8 mouse cellular contexts compared by ENCODE assay signal in the genomic region with DNA sequence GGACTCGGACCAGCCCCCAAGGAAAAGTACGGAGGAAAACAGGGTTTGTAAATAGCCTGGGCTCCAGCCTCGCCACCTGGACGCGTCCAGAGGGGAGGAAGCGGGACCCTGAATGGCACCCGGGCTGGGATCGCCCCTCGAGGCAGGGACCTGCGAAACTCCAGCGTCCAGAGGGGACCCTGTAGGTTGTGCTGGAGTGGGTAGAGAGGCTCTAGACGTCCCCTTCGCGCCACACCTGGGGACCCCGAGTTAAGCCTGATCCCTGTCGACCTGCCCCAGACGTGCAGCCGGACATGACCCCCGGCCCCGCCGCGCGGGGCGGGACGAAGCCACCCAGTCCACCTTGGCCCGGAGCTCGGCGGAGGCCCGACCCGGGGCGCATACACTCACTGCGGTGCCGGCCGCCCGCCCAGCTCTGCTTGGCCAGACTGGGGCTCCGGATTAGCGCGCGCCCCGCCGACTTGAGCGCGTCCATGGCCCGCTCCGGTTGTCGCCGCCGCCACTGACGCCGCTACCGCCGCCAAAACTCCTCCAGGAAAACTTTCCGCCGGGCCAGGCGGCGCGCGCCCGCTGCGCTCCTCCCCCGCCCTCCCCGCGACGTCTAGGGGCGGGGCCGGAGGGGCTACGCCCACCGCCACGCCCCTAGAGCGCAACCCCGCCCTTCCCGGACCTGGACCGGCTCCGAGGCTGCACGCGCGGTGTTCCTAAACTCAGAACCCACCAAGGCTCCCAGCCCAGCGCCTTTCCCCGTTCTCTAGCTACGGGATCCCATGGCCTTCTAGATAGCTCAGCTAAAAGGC. TPM values are rescaled to one million over a fixed set of nuclear protein-coding genes. Genes with fewer than 3 reads are reported as not detected.
DNase-seq lines count a peak whose midpoint lies in the region; ATAC-seq and TF ChIP-seq lines count a peak whose summit lies in the region.

A gene (minus strand): TSS at position 599 of the 800 bp plus-strand sequence.

- peak; percentile 32 for DNase-seq in CH12.LX (ENCODE audit: extremely low read depth)
- peak; percentile 78 to 79 for DNase-seq in adrenal gland, postnatal 4 days (ENCODE audit: low spot score in 2 of 2)
- peak; percentile 92 for DNase-seq in kidney, postnatal 14 days
- DNase-seq in lung, postnatal 14 days: peak; percentile 89
- peak; percentile 88 for DNase-seq in ovary, postnatal 36 days (ENCODE audit: low spot score)
- DNase-seq in thymus, postnatal 4 days: peak; percentile 86

- dilution Hi-C loops in CH12.LX (cut with MboI; ENCODE audit: extremely low pct_ligation_motif_present, extremely low pct_unique_long_range_greater_than_20kb, low sequenced_read_pairs): no loop called here

- H3K27me3 ChIP-seq in CH12.LX (replicated peaks): peaks cover 50% of the 10 kb centered on the region
- no peaks in the 10 kb centered on the region; the same call in 1 of the 2 replicates for H3K27me3 ChIP-seq in heart, embryonic 15.5 days

- H3K36me3 ChIP-seq in CH12.LX (replicated peaks in 1 of 2; ENCODE audit: control insufficient read depth in 1 of 2, insufficient read depth in 1 of 2, low read length in 1 of 2): no peaks in the 10 kb centered on the region
- no peaks in the 10 kb centered on the region for H3K36me3 ChIP-seq in heart, embryonic 15.5 days

- peaks cover 7 to 34% of the 10 kb centered on the region in 2 experiments for H3K4me1 ChIP-seq in CH12.LX (ENCODE audit: control insufficient read depth in 1 of 2, insufficient read depth in 2 of 2)
- peaks cover 50% of the 10 kb centered on the region for H3K4me1 ChIP-seq in heart, embryonic 15.5 days (replicated peaks)

- ATAC-seq in erythroblast, adult 5-6 weeks (replicated peaks; ENCODE audit: low FRiP score, poor library complexity, severe bottlenecking): peak; percentile 68
- peak; percentile 88 for ATAC-seq in heart, embryonic 15.5 days (replicated peaks; ENCODE audit: insufficient number of reproducible peaks, insufficient read depth, low FRiP score, low read depth)

- peak; percentile 58 for TF ChIP-seq POLR2A in CH12.LX (IDR thresholded peaks at IDR 0.05; ENCODE audit: low read depth, low read length)

- no peak for TF ChIP-seq CTCF in CH12.LX (conservative IDR thresholded peaks at IDR 0.05 in 1 of 2, IDR thresholded peaks at IDR 0.05 in 1 of 2; ENCODE audit: low read depth in 2 of 2, low read length in 2 of 2)

- TF ChIP-seq EP300 in CH12.LX (IDR thresholded peaks at IDR 0.05; ENCODE audit: low read length): no peak

- no peaks in the 10 kb centered on the region for H3K9me3 ChIP-seq in CH12.LX (replicated peaks; ENCODE audit: low read length)
- no peaks in the 10 kb centered on the region for H3K9me3 ChIP-seq in heart, embryonic 15.5 days (replicated peaks)

- H3K4me2 ChIP-seq in CH12.LX (ENCODE audit: insufficient read depth, low read depth, poor library complexity, severe bottlenecking): peak within 1 kb of the TSS; percentile 85
- H3K4me2 ChIP-seq in heart, embryonic 15.5 days: peak within 1 kb of the TSS; percentile 90

- TF ChIP-seq RAD21 in CH12.LX (IDR thresholded peaks at IDR 0.05; ENCODE audit: low read depth, low read length): no peak

- H3K27ac ChIP-seq in CH12.LX (ENCODE audit: insufficient read depth, low read depth): no peak within 1 kb of the TSS
- H3K27ac ChIP-seq in heart, embryonic 15.5 days: peak within 1 kb of the TSS; percentile 77

- in situ Hi-C loops in CH12.LX (cut with MboI; ENCODE audit: low pct_ligation_motif_present, low pct_unique_long_range_greater_than_20kb, low sequenced_read_pairs): no loop called here

- H3K79me2 ChIP-seq in CH12.LX (replicated peaks; ENCODE audit: control insufficient read depth, extremely low read depth, insufficient read depth, poor library complexity, severe bottlenecking): no peaks in the 10 kb centered on the region

- peak within 1 kb of the TSS; percentile 44 to 63 (median 60) for H3K4me3 ChIP-seq in CH12.LX (replicated peaks in 1 of 3; ENCODE audit: low read depth in 2 of 3, low read length in 2 of 3, poor library complexity in 1 of 3)
- peak within 1 kb of the TSS; percentile 84 for H3K4me3 ChIP-seq in heart, embryonic 15.5 days

- peak within 1 kb of the TSS; percentile 56 for H3K9ac ChIP-seq in CH12.LX (ENCODE audit: insufficient read depth, low read depth)
- peak within 1 kb of the TSS; percentile 81 for H3K9ac ChIP-seq in heart, embryonic 15.5 days

- WGBS in heart, embryonic 15.5 days: under 1% methylated on average over 78 of the region's 80 CpGs

TF ChIP-seq in CH12.LX, 34 proteins besides CTCF, POLR2A, EP300 and RAD21:
- TF ChIP-seq SIN3A (IDR thresholded peaks at IDR 0.05; ENCODE audit: low read length) (peak; percentile 53; the same call in 1 of the 2 replicates), MAZ (IDR thresholded peaks at IDR 0.05; ENCODE audit: low read depth, low read length) (peak; percentile 74), ELF1 (IDR thresholded peaks at IDR 0.05; ENCODE audit: low read depth, low read length) (no peak), UBTF (IDR thresholded peaks at IDR 0.05; ENCODE audit: low read depth, low read length) (0 out of 2 replicates have a peak, but pooled peaks have one; percentile 49), NRF1 (IDR thresholded peaks at IDR 0.05; ENCODE audit: low read depth, low read length) (peak; percentile 41), MXI1 (IDR thresholded peaks at IDR 0.05; ENCODE audit: low read depth, low read length) (0 out of 2 replicates have a peak, but pooled peaks have one; percentile 37)
TF ChIP-seq in CH12.LX: peak in this region for 5.

RNA-seq across cellular contexts. Expression of the gene that starts here (rescaled TPM):
- total RNA-seq in CH12.LX (2012; rRNA removed) (2.2 and 2.4 TPM in 2 replicates), CH12.LX (2014; rRNA removed) (1.1 and 1.4 TPM in 2 replicates)
- 2.2 and 3.7 TPM in 2 replicates for polyA plus RNA-seq in CH12.LX (2012; ENCODE audit: insufficient read length, low read depth)
- 10 to 100 TPM; 39.1 to 44.7 TPM for total RNA-seq in adrenal gland, postnatal 4 days (2021)
- 5.6 and 10.9 TPM in 2 replicates for total RNA-seq in erythroblast, adult 5-6 weeks (2015; ENCODE audit: low replicate concordance)
- 4.7 and 6.6 TPM in 2 replicates for total RNA-seq in erythroblast, adult 5-6 weeks (2017; ENCODE audit: low replicate concordance)
- 11.6 and 16.0 TPM in 2 replicates for polyA plus RNA-seq in heart, embryonic 15.5 days (2015; fragmentation: Nextera tagmentation; extraction: Ambion mirVana)

Comparison
In these comparisons a context has a peak if more than half of its experiments do, and no peak if none do; other contexts are left out.
1. DNase-seq: peak in every context shown above with its lines; median percentile 92 in kidney, postnatal 14 days; 89 in lung, postnatal 14 days; 88 in ovary, postnatal 36 days; 86 in thymus, postnatal 4 days; 78 in adrenal gland, postnatal 4 days; 32 in CH12.LX.